In the genomic region with DNA sequence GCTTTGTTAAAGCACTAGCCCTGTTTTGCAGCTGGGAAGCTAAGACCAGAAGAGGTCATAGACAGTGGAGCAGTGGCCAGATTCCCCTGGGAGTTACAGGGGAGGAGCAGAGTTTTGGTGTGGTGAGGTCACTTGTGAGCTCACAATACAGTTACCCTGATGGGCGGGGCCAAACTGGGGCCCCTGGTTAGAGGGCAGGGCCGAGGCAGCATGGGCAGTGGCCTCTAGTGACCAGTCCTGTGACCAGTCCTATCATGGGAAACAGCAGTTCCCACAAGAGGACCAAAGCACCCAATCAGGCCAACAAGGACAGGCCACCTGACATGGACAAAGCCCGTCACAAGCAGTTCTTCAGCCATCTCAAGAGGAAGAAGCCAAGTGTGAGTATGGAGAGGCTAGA, we compare ENCODE assay signal across 9 mouse cellular contexts. TPM values are rescaled to one million over a fixed set of nuclear protein-coding genes. Genes with fewer than 3 reads are reported as not detected.
DNase-seq lines count a peak whose midpoint lies in the region; ATAC-seq and TF ChIP-seq lines count a peak whose summit lies in the region.
"Had no signal": no experiment of that assay in that cellular context is flagged by ENCODE, and none has a peak within 500 bp of the region (broad histone marks: within the 10 kb centered on the region; RNA-seq: fewer than 3 reads in every experiment).

No protein-coding gene starts in this region.

- H3K9me3 ChIP-seq in forebrain, embryonic 10.5 days: no peaks in the 10 kb centered on the region
- no peaks in the 10 kb centered on the region for H3K9me3 ChIP-seq in forebrain, postnatal 0 days (ENCODE audit: low read length)
- no peaks in the 10 kb centered on the region for H3K9me3 ChIP-seq in neural tube, embryonic 11.5 days (ENCODE audit: control insufficient read depth, low read length)
- 0 out of 2 replicates have a peak, but pooled peaks cover 2% of the 10 kb centered on the region for H3K9me3 ChIP-seq in liver, embryonic 16.5 days (replicated peaks; ENCODE audit: control insufficient read depth, low read length)
- H3K9me3 ChIP-seq: embryonic facial prominence, embryonic 13.5 days had no signal

- 0 out of 2 replicates have a peak, but pooled peaks cover 3% of the 10 kb centered on the region for H3K36me3 ChIP-seq in forebrain, embryonic 10.5 days (replicated peaks)
- H3K36me3 ChIP-seq in forebrain, postnatal 0 days (ENCODE audit: insufficient read depth): no peaks in the 10 kb centered on the region
- H3K36me3 ChIP-seq in neural tube, embryonic 11.5 days (ENCODE audit: control insufficient read depth, insufficient read depth, low read length): no peaks in the 10 kb centered on the region
- H3K36me3 ChIP-seq in liver, embryonic 16.5 days (ENCODE audit: control insufficient read depth, insufficient read depth): no peaks in the 10 kb centered on the region
- H3K36me3 ChIP-seq: embryonic facial prominence, embryonic 13.5 days had no signal

- H3K27ac ChIP-seq in forebrain, embryonic 10.5 days: 0 out of 2 replicates have a peak overlapping the region, but pooled peaks have one; percentile 40
- no peak overlapping the region for H3K27ac ChIP-seq in forebrain, postnatal 0 days (ENCODE audit: low read depth, low read length)
- H3K27ac ChIP-seq in neural tube, embryonic 11.5 days (ENCODE audit: low read depth, low read length): no peak overlapping the region
- H3K27ac ChIP-seq in liver, embryonic 16.5 days (ENCODE audit: low read length): no peak overlapping the region
- H3K27ac ChIP-seq: embryonic facial prominence, embryonic 13.5 days had no signal

- WGBS in forebrain, embryonic 10.5 days: 31% methylated on average over 3 of the region's 3 CpGs
- WGBS in forebrain, postnatal 0 days: 53% methylated on average over 3 of the region's 3 CpGs
- WGBS in neural tube, embryonic 11.5 days: 30% methylated on average over 3 of the region's 3 CpGs
- 44% methylated on average over 3 of the region's 3 CpGs for WGBS in liver, embryonic 16.5 days (ENCODE audit: insufficient replicate concordance)

- peak overlapping the region; percentile 62 for H3K4me3 ChIP-seq in forebrain, embryonic 10.5 days
- no peak overlapping the region for H3K4me3 ChIP-seq in forebrain, postnatal 0 days (ENCODE audit: low read depth, low read length)
- no peak overlapping the region for H3K4me3 ChIP-seq in neural tube, embryonic 11.5 days (ENCODE audit: low read depth, low read length)
- H3K4me3 ChIP-seq in liver, embryonic 16.5 days (ENCODE audit: low read depth, low read length): peak overlapping the region; percentile 54; the same call in 1 of the 2 replicates

- TF ChIP-seq CTCF in forebrain, postnatal 0 days (IDR thresholded peaks at IDR 0.05; ENCODE audit: low read depth): no peak

- peak; percentile 47 for DNase-seq in forebrain, embryonic 10.5 days (ENCODE audit: extremely low spot score, low spot score)
- no peak for DNase-seq in forebrain, postnatal 0 days
- no peak for DNase-seq in neural tube, embryonic 11.5 days (ENCODE audit: low spot score)
- no peak for DNase-seq in neural tube, embryonic 10.5 days (ENCODE audit: extremely low spot score, low spot score)
- no peak for DNase-seq in left cerebral cortex, postnatal 14 days (ENCODE audit: low spot score in 2 of 2)
- DNase-seq in frontal cortex, postnatal 14 days (ENCODE audit: low spot score in 2 of 2): no peak
- DNase-seq in left cerebral cortex, adult 18-20 months (ENCODE audit: low spot score in 2 of 2): no peak

- H3K9ac ChIP-seq in forebrain, postnatal 0 days: no peak overlapping the region
- no peak overlapping the region for H3K9ac ChIP-seq in neural tube, embryonic 11.5 days (ENCODE audit: low read length)
- no peak overlapping the region for H3K9ac ChIP-seq in liver, embryonic 16.5 days (ENCODE audit: low read depth, low read length)

- no peak for ATAC-seq in forebrain, postnatal 0 days
- ATAC-seq in neural tube, embryonic 11.5 days (ENCODE audit: insufficient read depth, low FRiP score, low TSS enrichment): 0 out of 2 replicates have a peak, but pooled peaks have one; percentile 6
- peak; percentile 66 for ATAC-seq in liver, embryonic 16.5 days (ENCODE audit: low read depth)

- no peak overlapping the region for H3K4me2 ChIP-seq in forebrain, postnatal 0 days (ENCODE audit: low read depth)
- no peak overlapping the region for H3K4me2 ChIP-seq in neural tube, embryonic 11.5 days (ENCODE audit: low read depth)
- H3K4me2 ChIP-seq in liver, embryonic 16.5 days (ENCODE audit: low read depth, low read length): peak overlapping the region; percentile 79; the same call in 1 of the 2 replicates

- intact Hi-C loops in left cerebral cortex, postnatal 14 days (cut with DNase I): no loop called here

- peaks cover 54% of the 10 kb centered on the region for H3K27me3 ChIP-seq in forebrain, embryonic 10.5 days (ENCODE audit: poor library complexity, severe bottlenecking)
- no peaks in the 10 kb centered on the region for H3K27me3 ChIP-seq in forebrain, postnatal 0 days (ENCODE audit: insufficient read depth, low read length)
- peaks cover 13% of the 10 kb centered on the region; the same call in 1 of the 2 replicates for H3K27me3 ChIP-seq in neural tube, embryonic 11.5 days (ENCODE audit: control insufficient read depth, insufficient read depth, low read length)
- peaks cover 31% of the 10 kb centered on the region for H3K27me3 ChIP-seq in liver, embryonic 16.5 days (ENCODE audit: control insufficient read depth, insufficient read depth, low read depth, low read length)

- peaks cover 36% of the 10 kb centered on the region for H3K4me1 ChIP-seq in forebrain, embryonic 10.5 days
- peaks cover 16% of the 10 kb centered on the region; the same call in 1 of the 2 replicates for H3K4me1 ChIP-seq in forebrain, postnatal 0 days (ENCODE audit: insufficient read depth)
- H3K4me1 ChIP-seq in neural tube, embryonic 11.5 days (ENCODE audit: control insufficient read depth, insufficient read depth, low read length): peaks cover 9% of the 10 kb centered on the region
- peaks cover 22% of the 10 kb centered on the region for H3K4me1 ChIP-seq in liver, embryonic 16.5 days (ENCODE audit: control insufficient read depth, low read depth, low read length)

RNA-seq across cellular contexts. Expression of a gene that starts 1.8 kb away (rescaled TPM):
- 4.2 and 4.7 TPM in 2 replicates for polyA plus RNA-seq in forebrain, embryonic 10.5 days (2016; fragmentation: Nextera tagmentation; extraction: Ambion mirVana)
- 1.7 and 6.4 TPM in 2 replicates for total RNA-seq in forebrain, postnatal 0 days (2014; rRNA removed)
- 2.8 and 3.2 TPM in 2 replicates for polyA plus RNA-seq in forebrain, postnatal 0 days (2015; fragmentation: Nextera tagmentation; extraction: Ambion mirVana)
- 1.5 and 2.6 TPM in 2 replicates for polyA plus RNA-seq in neural tube, embryonic 11.5 days (2014; fragmentation: Nextera tagmentation; extraction: Ambion mirVana)
- 1.8 and 2.2 TPM in 2 replicates for polyA plus RNA-seq in liver, embryonic 16.5 days (2015; fragmentation: Nextera tagmentation; extraction: Ambion mirVana)
- under 1 TPM in 1 of 2 experiments, not detected in 1; 0.68 TPM for total RNA-seq in left cerebral cortex, postnatal 14 days (2021)
- total RNA-seq in left cerebral cortex, adult 18-20 months (2021): under 1 TPM; 0.68 to 0.74 TPM

RNA-seq across cellular contexts. Expression of a gene that starts 2.9 kb away (rescaled TPM):
- polyA plus RNA-seq in forebrain, embryonic 10.5 days (2016; fragmentation: Nextera tagmentation; extraction: Ambion mirVana): 0.43 and 0.55 TPM in 2 replicates
- total RNA-seq in forebrain, postnatal 0 days (2014; rRNA removed): 0.15 and 0.48 TPM in 2 replicates
- 0.13 TPM in 1 of 2 replicates, not detected in the other for polyA plus RNA-seq in forebrain, postnatal 0 days (2015; fragmentation: Nextera tagmentation; extraction: Ambion mirVana)
- 0.20 and 0.42 TPM in 2 replicates for polyA plus RNA-seq in neural tube, embryonic 11.5 days (2014; fragmentation: Nextera tagmentation; extraction: Ambion mirVana)
- 0.08 TPM in 1 of 2 replicates, not detected in the other for polyA plus RNA-seq in liver, embryonic 16.5 days (2015; fragmentation: Nextera tagmentation; extraction: Ambion mirVana)
- not detected for total RNA-seq in left cerebral cortex, postnatal 14 days (2021)
- not detected for total RNA-seq in left cerebral cortex, adult 18-20 months (2021)

RNA-seq across cellular contexts. Expression of a gene that starts 10.0 kb away (rescaled TPM):
- polyA plus RNA-seq in forebrain, embryonic 10.5 days (2016; fragmentation: Nextera tagmentation; extraction: Ambion mirVana): 3.6 and 3.9 TPM in 2 replicates
- total RNA-seq in forebrain, postnatal 0 days (2014; rRNA removed): 14.5 and 16.3 TPM in 2 replicates
- polyA plus RNA-seq in forebrain, postnatal 0 days (2015; fragmentation: Nextera tagmentation; extraction: Ambion mirVana): 14.7 and 17.2 TPM in 2 replicates
- 9.2 and 10.4 TPM in 2 replicates for polyA plus RNA-seq in neural tube, embryonic 11.5 days (2014; fragmentation: Nextera tagmentation; extraction: Ambion mirVana)
- 0.44 and 0.73 TPM in 2 replicates for polyA plus RNA-seq in liver, embryonic 16.5 days (2015; fragmentation: Nextera tagmentation; extraction: Ambion mirVana)
- total RNA-seq in left cerebral cortex, postnatal 14 days (2021): 100 to 1,000 TPM in 1 of 2 experiments, 10 to 100 TPM in 1; 90.6 to 113 TPM
- total RNA-seq in left cerebral cortex, adult 18-20 months (2021): 10 to 100 TPM; 69.4 to 81.9 TPM

RNA-seq across cellular contexts. Expression of a gene that starts 21.0 kb away (rescaled TPM):
- polyA plus RNA-seq in forebrain, embryonic 10.5 days (2016; fragmentation: Nextera tagmentation; extraction: Ambion mirVana): 27.8 and 28.6 TPM in 2 replicates
- 2.8 and 3.0 TPM in 2 replicates for total RNA-seq in forebrain, postnatal 0 days (2014; rRNA removed)
- polyA plus RNA-seq in forebrain, postnatal 0 days (2015; fragmentation: Nextera tagmentation; extraction: Ambion mirVana): 4.7 and 4.9 TPM in 2 replicates
- 13.1 and 13.9 TPM in 2 replicates for polyA plus RNA-seq in neural tube, embryonic 11.5 days (2014; fragmentation: Nextera tagmentation; extraction: Ambion mirVana)
- polyA plus RNA-seq in liver, embryonic 16.5 days (2015; fragmentation: Nextera tagmentation; extraction: Ambion mirVana): 9.8 and 14.5 TPM in 2 replicates
- 10 to 100 TPM; 11.5 to 11.8 TPM for total RNA-seq in left cerebral cortex, postnatal 14 days (2021)
- 10 to 100 TPM; 10.2 to 10.5 TPM for total RNA-seq in left cerebral cortex, adult 18-20 months (2021)

RNA-seq across cellular contexts. Expression of a gene that starts 54.8 kb away (rescaled TPM):
- 9.3 and 12.4 TPM in 2 replicates for polyA plus RNA-seq in forebrain, embryonic 10.5 days (2016; fragmentation: Nextera tagmentation; extraction: Ambion mirVana)
- total RNA-seq in forebrain, postnatal 0 days (2014; rRNA removed): 13.2 and 15.0 TPM in 2 replicates
- polyA plus RNA-seq in forebrain, postnatal 0 days (2015; fragmentation: Nextera tagmentation; extraction: Ambion mirVana): 16.6 and 17.9 TPM in 2 replicates
- polyA plus RNA-seq in neural tube, embryonic 11.5 days (2014; fragmentation: Nextera tagmentation; extraction: Ambion mirVana): 14.5 and 15.1 TPM in 2 replicates
- polyA plus RNA-seq in liver, embryonic 16.5 days (2015; fragmentation: Nextera tagmentation; extraction: Ambion mirVana): 43.0 and 44.9 TPM in 2 replicates
- total RNA-seq in left cerebral cortex, postnatal 14 days (2021): 10 to 100 TPM; 16.1 to 16.8 TPM
- total RNA-seq in left cerebral cortex, adult 18-20 months (2021): 10 to 100 TPM in 1 of 2 experiments, 1 to 10 TPM in 1; 9.5 to 12.3 TPM

Comparison
In these comparisons a context has a peak if more than half of its experiments do, and no peak if none do; other contexts are left out.
1. H3K4me3 ChIP-seq: peak in forebrain, embryonic 10.5 days (single experiment) and liver, embryonic 16.5 days (single experiment); none in forebrain, postnatal 0 days (single experiment) and neural tube, embryonic 11.5 days (single experiment).